Mouse (Mus musculus): ENCODE measurements at regions not wholly inside any gene's neighbourhood (a gene's known extent, or its start where the extent isn't known, plus 50 kb on each side); places are given as distances from the start of the nearest gene placed in this dataset.

GRCm38 (mm10) chrX:57938248-57938836, 84.2 kb upstream of the Zic3 start:
- POLR2A ChIA-PET = no interaction called here
- no peak for TF ChIP-seq CTCF (IDR thresholded peaks at IDR 0.05)
- in situ Hi-C loops (cut with MboI; ENCODE audit: low pct_unique_long_range_greater_than_20kb) = no loop called here
- H3K27me3 ChIP-seq = peaks cover 12% of the 10 kb centered on the region
- CTCF ChIA-PET = no interaction called here
- ATAC-seq (no peak), DNase-seq (ENCODE audit: low read depth, low spot score) (no peak)

GRCm38 (mm10) chrX:57950896-57951295, 71.6 kb upstream of the Zic3 start:
- CTCF ChIA-PET = no interaction called here
- ATAC-seq (no peak), DNase-seq (ENCODE audit: low read depth, low spot score) (no peak)
- in situ Hi-C loops (cut with MboI; ENCODE audit: low pct_unique_long_range_greater_than_20kb) = no loop called here
- peaks cover 62% of the 10 kb centered on the region for H3K27me3 ChIP-seq
- POLR2A ChIA-PET = no interaction called here
- no peak for TF ChIP-seq CTCF (IDR thresholded peaks at IDR 0.05)

GRCm38 (mm10) chrX:57951301-57951700, 71.2 kb upstream of the Zic3 start:
- in situ Hi-C loops (cut with MboI; ENCODE audit: low pct_unique_long_range_greater_than_20kb) = no loop called here
- ChIA-PET POLR2A (no interaction called here), CTCF (no interaction called here)
- DNase-seq (ENCODE audit: low read depth, low spot score) (no peak), ATAC-seq (no peak)
- TF ChIP-seq CTCF (IDR thresholded peaks at IDR 0.05) = no peak
- H3K27me3 ChIP-seq = peaks cover 64% of the 10 kb centered on the region

GRCm38 (mm10) chrX:57954594-57955185, 67.8 kb upstream of the Zic3 start:
- ChIA-PET CTCF (no interaction called here), POLR2A (no interaction called here)
- ATAC-seq (no peak), DNase-seq (ENCODE audit: low read depth, low spot score) (no peak)
- TF ChIP-seq CTCF (IDR thresholded peaks at IDR 0.05) = no peak
- H3K27me3 ChIP-seq = peaks cover 51% of the 10 kb centered on the region
- in situ Hi-C loops (cut with MboI; ENCODE audit: low pct_unique_long_range_greater_than_20kb) = no loop called here
